Mouse (Mus musculus) lung, postnatal 0 days (tissue): Measurements from ENCODE around the gene Xpnpep2. TPM values are rescaled to one million over a fixed set of nuclear protein-coding genes. Genes with fewer than 3 reads are reported as not detected.
A peak's percentile ranks its signal among the peaks of the same experiment; 100 is the strongest.

Source experiments
- ATAC-seq: fragments of 200-750 bp; cut with Nextera tagmentation; 2 replicates; pipeline ENCODE4 v1.8.0; 2017; ENCODE audit warnings: moderate library complexity
- DNase-seq: peaks from one replicate; pipeline ENCODE4 v3.0.0-alpha.2; 2016; ENCODE audit warnings: low spot score
- H3K27ac ChIP-seq: fragments of 300-500 bp; sonication (generic); 2 replicates; pipeline ENCODE4 v1.5.1; 2014; ENCODE audit warnings: antibody characterized with exemption, mild to moderate bottlenecking, low read length, mixed read lengths
- H3K27me3 ChIP-seq: fragments of 300-500 bp; sonication (generic); replicated peaks from 2 replicates; pipeline ENCODE4 v1.6.1; 2014; ENCODE audit warnings: low read length, mixed read lengths; ENCODE audit not compliant: insufficient read depth
- H3K36me3 ChIP-seq: fragments of 300-500 bp; sonication (generic); 2 replicates; pipeline ENCODE4 v1.6.1; 2014; ENCODE audit warnings: low read length, mixed read lengths; ENCODE audit not compliant: insufficient read depth
- H3K4me1 ChIP-seq: fragments of 300-500 bp; sonication (generic); 2 replicates; pipeline ENCODE4 v1.6.1; 2014; ENCODE audit warnings: antibody characterized with exemption, low read depth, low read length, mixed read lengths; ENCODE audit not compliant: insufficient read depth
- H3K4me2 ChIP-seq: fragments of 300-500 bp; sonication (generic); replicated peaks from 2 replicates; pipeline ENCODE4 v1.6.1; 2014; ENCODE audit warnings: low read depth, mild to moderate bottlenecking, low read length, moderate library complexity, mixed read lengths
- H3K4me3 ChIP-seq: fragments of 300-500 bp; sonication (generic); 2 replicates; pipeline ENCODE4 v1.5.1; 2014; ENCODE audit warnings: low read depth, low read length
- H3K9ac ChIP-seq: fragments of 300-500 bp; sonication (generic); replicated peaks from 2 replicates; pipeline ENCODE4 v1.6.1; 2014; ENCODE audit warnings: low read depth, mild to moderate bottlenecking
- H3K9me3 ChIP-seq: fragments of 300-500 bp; sonication (generic); 2 replicates; pipeline ENCODE4 v1.6.1; 2016; ENCODE audit warnings: low read length, mixed read lengths
- CTCF ChIP-seq: IDR thresholded peaks from 2 replicates; pipeline ENCODE4 v1.5.1; 2016; ENCODE audit warnings: antibody characterized with exemption, mild to moderate bottlenecking
- EP300 ChIP-seq: IDR thresholded peaks from 2 replicates; pipeline ENCODE4 v1.6.1; 2016; ENCODE audit warnings: antibody characterized with exemption, mild to moderate bottlenecking, control low read depth
- WGBS: fragments of 180-500 bp; shearing (Covaris S2); extraction: QIAGEN DNeasy Blood & Tissue Kit; methylation state at CpG from one replicate; pipeline ENCODE4 v1.1.7; 2014; 5-methylcytosine and 5-hydroxymethylcytosine counted together
- polyA plus RNA-seq: library from polyadenylated mRNA; unstranded; fragments of >200 nt; fragmentation: Nextera tagmentation; extraction: Ambion mirVana; gene quantifications from 2 replicates; pipeline ENCODE4 v1.2.1, GENCODE M21; 2015

The Xpnpep2 gene
- polyA plus RNA-seq, 1 experiment from 2014 or later: 0.54 TPM

DNA sequence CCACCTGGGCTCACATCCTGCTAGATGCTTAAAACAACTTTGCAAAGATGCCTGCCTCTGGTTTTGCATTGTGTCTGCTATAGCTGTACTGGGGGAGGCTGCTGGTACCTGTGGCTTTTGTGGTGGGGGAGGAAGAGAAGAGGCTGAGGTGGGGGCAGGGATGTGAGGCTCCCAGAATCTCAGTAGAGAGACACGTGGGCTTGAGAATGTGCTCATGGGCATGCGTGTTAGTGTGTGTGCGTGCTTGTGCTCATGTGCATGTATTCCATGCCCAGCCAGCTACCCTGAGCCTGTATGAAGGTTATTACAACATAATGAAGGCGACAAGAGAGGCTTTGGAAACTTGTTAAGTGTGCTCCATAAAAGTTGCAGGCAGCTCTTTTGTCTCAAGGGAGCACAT is 28.4 kb downstream of the Xpnpep2 start:
- no peak for ATAC-seq
- WGBS: 83% methylated on average over 4 of the region's 4 CpGs

DNA sequence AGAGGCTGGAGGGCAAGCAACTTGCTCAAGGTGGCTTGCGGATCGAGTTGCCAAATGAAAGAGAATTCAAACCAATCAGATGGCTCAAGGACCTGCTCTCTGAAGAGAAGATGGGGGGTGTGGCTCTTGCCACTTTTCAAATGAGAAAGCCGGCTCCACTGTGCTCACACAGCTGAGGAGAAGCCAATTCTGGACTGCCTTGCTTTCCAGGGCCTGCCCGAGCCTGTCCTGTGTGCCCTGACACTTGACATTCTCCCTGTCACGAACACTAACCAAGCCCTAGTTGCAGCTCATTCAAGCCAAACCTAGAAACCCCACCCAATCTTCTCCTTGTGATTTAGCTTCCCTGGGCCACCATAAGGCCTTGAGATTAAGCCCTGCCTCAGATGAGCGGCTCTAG is 29.5 kb downstream of the Xpnpep2 start:
- H3K27me3 ChIP-seq: no peaks in the 10 kb centered on the region
- no peaks in the 10 kb centered on the region for H3K9me3 ChIP-seq
- no peaks in the 10 kb centered on the region for H3K36me3 ChIP-seq
- no peak for DNase-seq
- peak; percentile 30; the same call in 1 of the 2 replicates for ATAC-seq
- no peak overlapping the region for H3K27ac ChIP-seq
- no peak overlapping the region for H3K4me3 ChIP-seq
- TF ChIP-seq EP300 (no peak), CTCF (no peak)
- no peaks in the 10 kb centered on the region for H3K4me1 ChIP-seq
- H3K4me2 ChIP-seq: no peak overlapping the region
- no peak overlapping the region for H3K9ac ChIP-seq
- 57% methylated on average over 6 of the region's 6 CpGs for WGBS

More for the DNA sequence above, 28.4 kb downstream of the Xpnpep2 start:
- Histone ChIP-seq H3K27ac (no peak overlapping the region), H3K4me3 (no peak overlapping the region), H3K9ac (no peak overlapping the region), H3K4me1 (no peaks in the 10 kb centered on the region), H3K27me3 (no peaks in the 10 kb centered on the region), H3K36me3 (no peaks in the 10 kb centered on the region), H3K4me2 (no peak overlapping the region), H3K9me3 (no peaks in the 10 kb centered on the region)
- TF ChIP-seq CTCF (no peak), EP300 (no peak)
- no peak for DNase-seq

DNA sequence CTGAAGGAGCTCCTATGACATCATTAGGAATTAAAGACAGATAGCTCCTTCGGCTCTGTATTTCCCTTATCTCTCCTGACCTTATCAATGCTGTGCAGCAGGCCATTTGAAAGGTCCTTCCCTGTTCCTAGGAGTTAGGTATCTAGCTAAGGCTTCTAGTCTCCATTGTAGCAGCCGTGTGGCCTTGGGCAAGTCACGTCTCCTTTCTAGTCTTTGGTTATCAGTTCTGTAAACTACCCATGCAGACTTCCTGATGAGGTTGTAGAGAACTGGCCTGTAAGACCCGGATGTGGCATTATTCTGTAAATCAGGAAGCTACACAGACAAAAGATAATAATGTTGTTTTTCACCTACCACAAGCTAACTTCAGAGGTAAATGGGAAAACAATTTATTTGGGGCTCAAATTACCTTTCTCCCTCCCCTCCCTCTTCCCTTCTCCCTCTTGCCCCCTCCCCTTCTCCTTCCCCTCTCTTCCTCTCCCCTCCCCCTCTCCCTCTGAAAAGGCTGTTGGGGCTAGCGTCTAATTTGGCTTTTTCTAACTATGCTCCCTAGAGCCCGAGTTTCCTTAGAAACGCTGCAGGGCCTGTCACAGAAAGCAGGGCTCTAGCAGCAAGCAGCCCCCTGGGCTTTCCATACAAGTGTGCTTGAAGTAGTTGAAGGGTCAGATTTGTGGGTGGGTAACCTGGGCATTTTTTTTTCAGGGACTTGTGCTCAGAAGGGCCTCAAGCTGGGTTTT is 30.2 kb downstream of the Xpnpep2 start:
- Histone ChIP-seq H3K4me3 (no peak overlapping the region), H3K27ac (no peak overlapping the region)
- DNase-seq: peak; percentile 18

GRCm38 (mm10) chrX:48139368-48140285 is 31.1 kb downstream of the Xpnpep2 start:
- ATAC-seq: no peak
- H3K27ac ChIP-seq: peak overlapping the region; percentile 9; the same call in 1 of the 2 replicates
- H3K4me1 ChIP-seq: no peaks in the 10 kb centered on the region

More for the DNA sequence above, 30.2 kb downstream of the Xpnpep2 start:
- no peak overlapping the region for H3K4me2 ChIP-seq
- no peak for ATAC-seq
- H3K9me3 ChIP-seq: no peaks in the 10 kb centered on the region
- no peaks in the 10 kb centered on the region for H3K36me3 ChIP-seq
- H3K9ac ChIP-seq: no peak overlapping the region
- H3K27me3 ChIP-seq: no peaks in the 10 kb centered on the region
- TF ChIP-seq CTCF: no peak
- TF ChIP-seq EP300: no peak
- no peaks in the 10 kb centered on the region for H3K4me1 ChIP-seq
- WGBS: 34% methylated on average over 7 of the region's 7 CpGs

DNA sequence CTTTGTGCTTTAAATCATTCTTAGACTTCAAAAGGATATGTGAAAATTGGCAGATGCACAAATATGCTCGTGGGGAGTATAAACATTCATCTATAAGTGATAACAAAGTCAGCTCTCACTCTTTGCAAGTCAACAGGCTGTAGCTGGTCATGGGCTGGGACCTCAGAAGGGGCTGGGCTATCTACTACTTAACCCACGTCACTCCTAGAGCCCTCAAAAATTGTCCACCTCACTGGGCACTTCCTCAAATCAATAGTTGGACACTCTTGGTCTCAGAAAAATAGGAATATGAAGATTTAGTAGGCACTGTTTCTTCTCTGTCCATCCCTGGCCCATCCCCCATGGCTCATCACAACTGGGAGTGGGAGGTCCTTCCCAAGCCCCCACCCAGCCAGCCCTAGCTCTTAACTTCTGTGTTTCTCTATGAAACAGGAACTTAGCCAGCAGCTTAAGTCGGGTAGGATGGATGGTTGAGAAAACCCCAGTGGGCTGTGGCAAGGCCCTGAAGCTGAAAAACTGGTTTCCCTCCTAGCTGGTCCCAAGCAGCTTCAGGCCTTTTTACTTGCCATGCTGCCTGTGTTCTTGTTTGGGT is 31.9 kb downstream of the Xpnpep2 start:
- no peak overlapping the region for H3K4me2 ChIP-seq
- no peak overlapping the region for H3K4me3 ChIP-seq
- 21% methylated on average over 3 of the region's 3 CpGs for WGBS
- TF ChIP-seq CTCF: no peak
- no peak for TF ChIP-seq EP300
- DNase-seq (peak; percentile 34), ATAC-seq (no peak)
- no peaks in the 10 kb centered on the region for H3K27me3 ChIP-seq
- H3K27ac ChIP-seq: no peak overlapping the region
- H3K36me3 ChIP-seq: no peaks in the 10 kb centered on the region
- H3K9ac ChIP-seq: no peak overlapping the region
- H3K9me3 ChIP-seq: no peaks in the 10 kb centered on the region
- no peaks in the 10 kb centered on the region for H3K4me1 ChIP-seq

More at GRCm38 (mm10) chrX:48139368-48140285, 31.1 kb downstream of the Xpnpep2 start:
- no peak for DNase-seq
- no peaks in the 10 kb centered on the region for H3K27me3 ChIP-seq
- no peak overlapping the region for H3K4me2 ChIP-seq
- H3K9ac ChIP-seq: no peak overlapping the region
- no peaks in the 10 kb centered on the region for H3K36me3 ChIP-seq
- TF ChIP-seq CTCF (no peak), EP300 (no peak)
- no peak overlapping the region for H3K4me3 ChIP-seq
- no peaks in the 10 kb centered on the region for H3K9me3 ChIP-seq
- 44% methylated on average over 13 of the region's 14 CpGs for WGBS

- TF ChIP-seq CTCF: no peak
- TF ChIP-seq EP300: no peak
- Histone ChIP-seq H3K9ac (no peak overlapping the region), H3K27ac (no peak overlapping the region), H3K36me3 (no peaks in the 10 kb centered on the region), H3K4me2 (no peak overlapping the region), H3K4me3 (no peak overlapping the region), H3K27me3 (no peaks in the 10 kb centered on the region), H3K9me3 (no peaks in the 10 kb centered on the region), H3K4me1 (no peaks in the 10 kb centered on the region)
- no peak for ATAC-seq
- DNase-seq: no peak
- WGBS: 63% methylated on average over 6 of the region's 6 CpGs
Measured at GRCm38 (mm10) chrX:48141481-48141880, 33.0 kb downstream of the Xpnpep2 start.
